Mouse (Mus musculus) c-Kit-positive CD71-positive TER-119-negative erythroid progenitor cells, embryonic 14.5 days (primary cell): ENCODE results near the gene Gm45837.

ENCODE experiments used
- DNase-seq: peaks from one replicate; pipeline ENCODE4 v3.0.0-alpha.2; 2013; ENCODE audit warnings: low read depth

Gm45837 gene

GRCm38 (mm10) chr7:101391909-101392479, 18.7 kb upstream of the Gm45837 start:
- no peak for DNase-seq

- no peak for DNase-seq
Measured at GRCm38 (mm10) chr7:101393015-101393414, 17.7 kb upstream of the Gm45837 start.

DNA sequence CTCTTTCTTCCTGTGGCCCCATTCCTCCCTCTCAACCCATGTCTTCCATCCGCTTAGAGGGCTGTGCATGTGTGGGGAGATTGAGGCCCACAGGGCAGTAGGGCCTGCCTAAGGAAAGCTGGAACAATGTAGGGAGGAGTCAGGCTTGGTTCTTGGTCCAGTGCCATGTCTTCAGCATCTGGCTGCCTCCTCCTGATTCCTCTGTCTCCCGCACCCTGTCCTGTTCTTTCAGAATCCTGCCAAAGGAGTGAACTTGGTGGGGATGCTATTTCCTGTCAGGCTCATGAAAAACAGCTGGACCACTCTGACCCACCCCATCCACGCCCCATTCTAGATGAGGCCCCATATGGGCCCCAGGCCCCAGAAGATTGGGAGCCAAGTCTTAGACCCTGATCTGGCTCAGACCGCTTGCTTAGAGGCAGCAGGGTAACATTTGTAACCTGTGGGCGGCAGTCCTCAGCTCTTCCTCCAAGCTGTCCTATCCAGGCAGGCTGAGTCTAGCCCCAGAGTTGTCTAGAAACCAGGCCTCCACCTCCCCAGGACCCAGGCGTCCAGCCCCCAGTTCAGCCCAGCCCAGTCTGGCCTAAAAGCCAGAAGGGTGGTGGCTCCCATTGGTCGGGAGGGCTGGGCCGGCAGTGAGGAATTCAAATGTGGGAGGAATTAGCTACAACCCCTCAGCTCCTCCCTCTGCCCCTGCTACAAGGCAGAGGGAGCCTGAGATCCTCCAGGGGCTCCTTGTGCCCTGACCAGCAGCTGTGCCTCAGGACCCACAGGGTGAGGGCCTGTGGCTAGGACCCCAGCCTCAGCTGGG, 16.8 kb upstream of the Gm45837 start:
- DNase-seq, result no peak

- DNase-seq, result no peak
Measured at GRCm38 (mm10) chr7:101394569-101394968, 16.1 kb upstream of the Gm45837 start.

DNA sequence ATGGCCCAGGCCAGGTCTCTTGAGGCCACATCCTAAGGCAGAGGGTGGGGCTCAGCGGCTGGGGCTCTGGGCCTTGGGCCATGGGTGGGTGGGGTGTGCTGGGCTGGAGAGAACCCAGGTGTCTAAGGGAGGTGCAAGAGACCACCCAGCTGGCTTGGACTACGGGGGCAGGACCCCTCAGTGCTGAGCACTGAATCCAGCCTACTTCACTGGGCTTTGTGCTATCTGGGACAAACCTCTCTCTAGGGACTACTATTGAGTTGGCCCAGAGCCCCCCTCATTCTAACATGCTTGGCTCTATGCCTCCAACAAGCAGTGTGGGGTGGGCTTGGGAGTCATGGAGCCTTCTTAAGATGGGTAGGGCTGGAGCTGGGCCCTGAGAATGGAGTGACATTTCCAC, 15.2 kb upstream of the Gm45837 start:
- no peak for DNase-seq

GRCm38 (mm10) chr7:101397175-101397574, 13.5 kb upstream of the Gm45837 start:
- no peak for DNase-seq

DNA sequence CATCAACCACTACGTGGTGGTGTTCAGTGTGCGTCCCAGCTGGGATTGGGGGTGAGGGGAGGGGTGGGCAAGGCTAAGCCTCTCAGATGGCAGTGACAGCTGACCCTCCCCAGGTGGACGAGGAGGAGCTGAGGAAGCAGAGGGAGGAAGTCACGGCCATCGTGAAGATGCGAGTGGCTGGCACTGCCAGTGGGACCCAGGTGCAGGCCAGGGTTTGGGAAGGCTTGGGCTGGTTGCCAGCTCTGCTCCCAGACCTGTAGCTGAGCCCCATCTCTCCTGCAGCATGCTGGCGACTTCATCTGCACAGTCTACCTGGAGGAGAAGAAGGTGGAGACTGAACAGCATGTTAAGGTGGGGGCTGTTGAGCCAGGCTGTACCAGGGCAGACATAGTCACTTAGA, 9.2 kb upstream of the Gm45837 start:
- DNase-seq, result no peak

DNA sequence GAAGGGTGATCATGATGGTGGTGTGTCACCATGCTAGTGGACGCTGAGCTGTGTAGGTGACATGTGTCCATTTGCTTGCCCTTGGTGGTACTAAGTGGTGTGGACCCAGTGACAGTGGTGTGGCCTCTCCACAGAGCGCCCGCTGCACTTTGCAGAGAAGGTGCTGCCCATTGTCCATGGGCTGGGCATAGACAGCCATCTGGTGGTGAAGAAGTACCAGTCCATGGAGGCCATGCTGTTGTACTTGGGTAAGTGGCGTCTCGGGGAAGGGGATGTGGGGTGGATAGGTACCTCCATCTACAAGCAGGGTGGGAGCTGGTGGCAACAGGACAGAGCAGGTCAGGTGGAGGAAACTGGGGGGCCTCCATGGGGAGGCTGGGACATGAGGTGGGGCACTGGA, 6.9 kb upstream of the Gm45837 start:
- no peak for DNase-seq

GRCm38 (mm10) chr7:101412796-101413195, 2.1 kb downstream of the Gm45837 start:
- peak; percentile 73 for DNase-seq

GRCm38 (mm10) chr7:101414209-101414608, 3.5 kb downstream of the Gm45837 start:
- DNase-seq, result no peak

DNA sequence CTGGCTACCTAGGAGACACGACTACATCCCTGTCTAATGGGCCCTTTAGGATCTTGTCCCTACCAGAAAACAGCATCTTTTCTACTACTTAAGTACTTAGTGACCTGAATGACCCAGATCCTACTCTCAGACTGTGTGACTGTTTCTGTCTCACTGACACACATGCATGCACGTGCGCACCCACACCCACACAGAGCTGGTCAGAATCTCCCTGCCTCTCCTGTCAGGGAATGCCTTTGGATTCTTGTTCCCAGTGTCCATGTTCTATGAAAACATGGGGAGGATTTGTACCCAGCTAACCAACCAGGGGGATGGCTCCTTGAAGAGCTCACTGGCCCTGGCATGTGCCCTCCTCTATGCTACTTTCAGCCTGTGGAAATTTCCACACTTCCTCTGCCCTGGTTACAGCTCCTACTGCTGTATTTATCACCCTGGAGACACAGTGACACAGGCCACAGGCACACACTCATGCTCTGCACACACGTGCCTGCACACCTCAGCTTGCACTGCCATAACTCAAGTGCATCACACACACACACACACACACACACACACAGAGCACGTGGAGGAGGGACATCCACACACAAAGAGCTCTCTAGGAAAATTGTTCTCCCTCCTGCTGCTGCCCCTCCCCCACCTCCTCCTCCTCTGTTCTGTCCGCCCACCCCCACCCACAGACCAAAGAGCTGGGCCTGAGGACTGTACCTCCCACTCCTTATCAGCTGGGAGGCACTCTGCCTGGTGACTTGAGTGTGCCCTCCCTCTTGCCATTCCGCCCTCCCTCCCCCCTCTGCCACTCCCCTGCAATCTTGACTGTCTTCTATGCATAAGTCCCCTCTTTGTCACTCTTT, 4.2 kb downstream of the Gm45837 start:
- DNase-seq, result peak; percentile 71

- DNase-seq, result no peak
Measured at GRCm38 (mm10) chr7:101415512-101416100, 4.9 kb downstream of the Gm45837 start.

DNA sequence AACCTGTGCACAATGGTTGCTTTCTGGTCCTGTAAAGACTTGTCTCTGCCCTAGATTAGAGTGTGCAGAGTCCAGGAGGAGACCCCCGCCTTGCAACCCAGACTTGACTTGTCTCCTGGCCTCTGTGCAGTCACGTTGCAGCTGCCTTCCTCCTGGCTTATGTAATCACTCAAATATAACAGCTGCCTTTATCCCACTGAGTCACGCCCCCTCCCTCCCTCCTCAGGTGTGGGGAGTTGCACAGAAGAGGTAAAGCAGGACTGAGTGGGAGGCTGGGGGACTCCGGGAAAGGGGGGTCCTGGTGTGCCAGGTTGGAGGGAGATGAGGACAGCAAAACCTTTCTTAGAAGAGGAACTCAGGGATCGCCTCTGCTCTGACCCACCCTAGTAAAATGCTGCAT, 5.7 kb downstream of the Gm45837 start:
- DNase-seq, result no peak

- DNase-seq, result no peak
Measured at GRCm38 (mm10) chr7:101419013-101419770, 8.5 kb downstream of the Gm45837 start.

DNA sequence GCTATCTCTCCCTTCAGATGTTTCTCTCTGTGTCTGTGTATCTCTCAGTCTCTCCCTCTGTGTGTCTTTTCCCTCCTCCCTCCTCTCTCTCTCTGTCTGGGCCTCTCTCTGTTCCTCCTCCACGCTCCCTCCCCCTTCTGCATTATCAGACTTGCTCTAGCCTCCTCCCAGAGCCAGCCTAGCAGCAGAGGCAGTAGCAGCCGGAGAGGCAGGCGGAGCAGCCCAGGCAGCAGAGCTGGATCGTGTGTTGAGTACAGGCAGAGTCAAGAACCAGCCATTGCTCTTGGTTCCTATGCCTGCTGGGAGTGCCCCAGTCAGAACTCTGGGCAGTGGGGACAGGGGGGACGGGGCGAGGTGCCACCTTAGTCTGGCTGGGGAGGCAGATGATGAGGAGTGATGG, 10.8 kb downstream of the Gm45837 start, which contains the start of gene Pde2a:
TSS of gene Pde2a (plus strand) at position 163 of the 400 bp plus-strand sequence.
- no peak for DNase-seq

- DNase-seq, result no peak
Measured at GRCm38 (mm10) chr7:101422069-101422468, 11.4 kb downstream of the Gm45837 start.

- no peak for DNase-seq
Measured at GRCm38 (mm10) chr7:101422646-101423045, 12.0 kb downstream of the Gm45837 start.

DNA sequence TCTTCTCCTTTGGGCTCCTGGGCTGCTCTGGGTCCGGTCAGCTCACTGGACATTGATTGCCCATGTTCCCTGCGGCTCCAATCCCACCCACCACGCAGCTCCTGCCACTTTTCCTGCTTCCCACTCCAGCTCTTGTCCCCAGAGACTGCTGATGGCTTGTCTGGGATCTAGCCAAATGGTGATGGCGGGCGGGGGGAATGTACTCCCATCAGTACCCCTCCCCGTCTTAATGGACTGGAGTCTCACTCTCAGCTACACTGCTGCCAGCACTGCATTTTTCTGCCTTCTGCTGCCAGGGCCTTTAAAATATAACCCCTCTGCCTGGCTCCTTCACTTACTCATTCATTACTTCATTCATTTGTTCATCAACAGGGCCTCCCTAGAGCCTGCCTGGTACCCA, 13.3 kb downstream of the Gm45837 start:
- no peak for DNase-seq

DNA sequence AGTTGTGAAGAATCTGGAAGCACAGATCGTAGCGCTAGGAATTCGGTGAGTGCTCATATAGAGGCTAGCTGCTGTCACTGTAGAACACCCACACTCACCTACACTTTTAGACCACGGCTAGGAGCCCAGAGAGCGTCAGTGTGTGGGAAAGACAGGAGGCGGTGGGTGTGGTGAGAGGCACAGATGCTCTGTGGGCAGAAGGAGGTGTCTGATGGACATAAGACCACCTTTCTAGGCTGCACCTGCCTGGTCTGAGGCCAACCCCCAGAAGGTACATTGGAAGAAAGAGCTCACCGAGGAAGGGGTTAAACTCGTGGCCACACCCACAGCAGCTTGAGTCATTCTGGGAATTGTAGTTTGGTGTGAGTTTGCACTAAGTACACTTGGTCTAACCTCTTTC, 16.0 kb downstream of the Gm45837 start:
- no peak for DNase-seq

- DNase-seq, result no peak
Measured at GRCm38 (mm10) chr7:101427736-101428135, 17.1 kb downstream of the Gm45837 start.

GRCm38 (mm10) chr7:101435038-101435437, 24.4 kb downstream of the Gm45837 start:
- no peak for DNase-seq

- no peak for DNase-seq
Measured at GRCm38 (mm10) chr7:101437876-101438275, 27.2 kb downstream of the Gm45837 start.
